Mouse (Mus musculus): ENCODE results near the gene 1700011L22Rik. TPM values are rescaled to one million over a fixed set of nuclear protein-coding genes. Genes with fewer than 3 reads are reported as not detected.
A peak's percentile ranks its signal among the peaks of the same experiment; 100 is the strongest.

The 1700011L22Rik gene
- polyA plus RNA-seq, 2 experiments, result not detected

DNA sequence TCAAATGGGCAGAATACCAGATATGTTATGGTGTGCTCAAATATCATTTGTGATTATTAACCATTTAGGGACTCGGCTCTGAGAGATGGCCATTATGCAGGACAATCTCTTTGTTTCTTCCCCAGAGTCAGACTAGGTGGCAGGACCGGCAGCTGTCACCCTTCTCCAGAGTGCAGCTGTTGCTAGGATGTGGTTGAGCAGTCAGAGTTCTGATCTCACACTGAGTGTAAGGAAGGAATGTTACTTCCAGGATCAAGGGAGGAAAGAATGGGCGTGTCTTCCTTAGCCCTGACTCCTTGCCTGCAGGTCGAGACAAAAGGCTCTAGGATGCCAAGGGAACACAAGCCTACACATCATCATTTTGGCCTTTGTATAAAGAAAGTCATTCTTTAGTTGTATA lies 21.2 kb downstream of the 1700011L22Rik start:
- no peak overlapping the region for H3K9ac ChIP-seq (ENCODE audit: low read depth, low read length, severe bottlenecking)

DNA sequence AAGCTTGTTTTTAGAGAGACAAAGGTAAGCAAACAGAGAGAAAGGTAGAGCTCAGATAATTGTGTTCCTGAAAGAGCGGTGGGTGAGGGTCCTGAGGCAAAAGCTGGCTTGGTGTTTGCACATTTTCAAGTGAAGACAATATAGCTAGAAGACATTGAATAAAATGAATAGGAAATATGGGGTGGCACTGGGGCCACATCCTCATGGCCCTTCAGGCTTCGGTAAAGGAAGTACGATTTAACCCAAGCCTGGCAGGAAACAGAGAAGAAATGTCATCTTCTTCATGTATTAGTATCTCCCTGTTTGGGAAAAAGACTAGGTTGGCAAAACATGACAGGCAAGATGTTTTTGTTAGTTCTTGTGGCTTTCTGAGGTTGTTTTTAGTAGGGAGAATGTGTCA lies 22.3 kb downstream of the 1700011L22Rik start:
- H3K27me3 ChIP-seq (ENCODE audit: control insufficient read depth, insufficient read depth, low read length), result no peaks in the 10 kb centered on the region
- H3K4me2 ChIP-seq (replicated peaks; ENCODE audit: low read depth, low read length, severe bottlenecking), result no peak overlapping the region
- H3K4me3 ChIP-seq (replicated peaks; ENCODE audit: low read length), result no peak overlapping the region
- no peaks in the 10 kb centered on the region for H3K36me3 ChIP-seq (ENCODE audit: control insufficient read depth, insufficient read depth, low read length)
- TF ChIP-seq POLR2A (IDR thresholded peaks at IDR 0.05; ENCODE audit: borderline replicate concordance, extremely low read depth, insufficient read depth, insufficient read length), result no peak
- peaks cover 4% of the 10 kb centered on the region; the same call in 1 of the 2 replicates for H3K9me3 ChIP-seq (ENCODE audit: control insufficient read depth, low read length)
- H3K27ac ChIP-seq (replicated peaks; ENCODE audit: low read depth, low read length), result no peak overlapping the region
- 88% methylated on average over 3 of the region's 3 CpGs for WGBS
- H3K9ac ChIP-seq (ENCODE audit: low read depth, low read length, severe bottlenecking), result no peak overlapping the region
- ATAC-seq (ENCODE audit: low FRiP score, low read depth) (no peak), DNase-seq (ENCODE audit: low spot score) (no peak)
- H3K4me1 ChIP-seq (ENCODE audit: control insufficient read depth, insufficient read depth, low read length), result peaks cover 10% of the 10 kb centered on the region

More for the DNA sequence above, 21.2 kb downstream of the 1700011L22Rik start:
- Histone ChIP-seq H3K36me3 (ENCODE audit: control insufficient read depth, insufficient read depth, low read length) (no peaks in the 10 kb centered on the region), H3K4me3 (replicated peaks; ENCODE audit: low read length) (no peak overlapping the region), H3K27me3 (ENCODE audit: control insufficient read depth, insufficient read depth, low read length) (no peaks in the 10 kb centered on the region), H3K9me3 (ENCODE audit: control insufficient read depth, low read length) (peaks cover 4% of the 10 kb centered on the region; the same call in 1 of the 2 replicates), H3K4me2 (replicated peaks; ENCODE audit: low read depth, low read length, severe bottlenecking) (no peak overlapping the region), H3K4me1 (ENCODE audit: control insufficient read depth, insufficient read depth, low read length) (peaks cover 7% of the 10 kb centered on the region), H3K27ac (replicated peaks; ENCODE audit: low read depth, low read length) (no peak overlapping the region)
- no peak for TF ChIP-seq POLR2A (IDR thresholded peaks at IDR 0.05; ENCODE audit: borderline replicate concordance, extremely low read depth, insufficient read depth, insufficient read length)
- ATAC-seq (ENCODE audit: low FRiP score, low read depth) (peak; percentile 77), DNase-seq (ENCODE audit: low spot score) (no peak)
- WGBS, result 78% methylated on average over 4 of the region's 4 CpGs

DNA sequence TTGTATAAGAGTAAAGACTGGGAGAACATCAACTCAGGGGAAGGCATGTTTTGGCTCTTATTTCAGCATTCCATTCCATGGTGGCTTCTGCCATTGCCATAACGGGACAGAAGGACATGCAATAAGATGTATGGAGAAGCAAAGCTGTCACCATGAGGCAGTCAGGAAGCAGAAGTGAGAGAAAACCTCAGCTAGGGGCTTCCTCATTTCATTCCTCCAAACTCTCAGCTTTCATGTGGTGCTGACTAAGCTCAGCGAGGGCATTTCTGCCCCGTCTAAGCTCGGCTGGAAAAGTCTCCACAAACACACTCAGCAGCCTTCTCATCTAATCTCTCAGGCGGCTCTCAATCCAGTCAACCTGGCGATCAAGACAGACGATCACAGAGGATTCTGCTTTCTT lies 22.8 kb downstream of the 1700011L22Rik start:
- no peak overlapping the region for H3K4me2 ChIP-seq (replicated peaks; ENCODE audit: low read depth, low read length, severe bottlenecking)
- DNase-seq (ENCODE audit: low spot score), result no peak
- TF ChIP-seq POLR2A (IDR thresholded peaks at IDR 0.05; ENCODE audit: borderline replicate concordance, extremely low read depth, insufficient read depth, insufficient read length), result no peak
- H3K27ac ChIP-seq (replicated peaks; ENCODE audit: low read depth, low read length), result no peak overlapping the region
- peaks cover 10% of the 10 kb centered on the region for H3K4me1 ChIP-seq (ENCODE audit: control insufficient read depth, insufficient read depth, low read length)
- no peaks in the 10 kb centered on the region for H3K36me3 ChIP-seq (ENCODE audit: control insufficient read depth, insufficient read depth, low read length)
- WGBS, result 74% methylated on average over 7 of the region's 7 CpGs
- no peak overlapping the region for H3K9ac ChIP-seq (ENCODE audit: low read depth, low read length, severe bottlenecking)
- H3K9me3 ChIP-seq (ENCODE audit: control insufficient read depth, low read length), result peaks cover 4% of the 10 kb centered on the region; the same call in 1 of the 2 replicates
- no peaks in the 10 kb centered on the region for H3K27me3 ChIP-seq (ENCODE audit: control insufficient read depth, insufficient read depth, low read length)
- no peak overlapping the region for H3K4me3 ChIP-seq (replicated peaks; ENCODE audit: low read length)
- ATAC-seq (ENCODE audit: low FRiP score, low read depth), result no peak

DNA sequence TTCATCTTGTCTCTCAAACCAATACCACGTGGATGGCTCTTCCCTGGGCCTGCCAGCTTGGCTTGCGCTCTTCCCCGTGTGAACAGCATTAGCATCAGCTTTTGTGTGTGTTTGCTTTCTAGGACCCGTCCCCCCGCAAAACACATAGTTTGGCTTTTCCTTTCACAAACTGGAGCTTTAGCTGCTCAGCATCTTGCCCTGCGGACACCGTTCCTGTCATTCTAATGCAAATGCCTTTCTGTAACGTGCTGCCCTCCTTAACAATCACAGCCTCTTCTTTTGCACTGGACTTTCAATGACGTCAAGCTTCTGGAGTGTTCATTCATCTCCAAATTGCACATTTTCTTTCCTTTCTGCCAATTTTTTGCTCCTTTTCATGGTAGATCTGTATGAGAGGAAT lies 24.0 kb downstream of the 1700011L22Rik start:
- Histone ChIP-seq H3K36me3 (ENCODE audit: control insufficient read depth, insufficient read depth, low read length) (no peaks in the 10 kb centered on the region), H3K4me3 (replicated peaks; ENCODE audit: low read length) (no peak overlapping the region), H3K9me3 (ENCODE audit: control insufficient read depth, low read length) (peaks cover 4% of the 10 kb centered on the region; the same call in 1 of the 2 replicates), H3K4me2 (replicated peaks; ENCODE audit: low read depth, low read length, severe bottlenecking) (no peak overlapping the region), H3K27me3 (ENCODE audit: control insufficient read depth, insufficient read depth, low read length) (no peaks in the 10 kb centered on the region), H3K4me1 (ENCODE audit: control insufficient read depth, insufficient read depth, low read length) (peaks cover 10% of the 10 kb centered on the region), H3K27ac (replicated peaks; ENCODE audit: low read depth, low read length) (no peak overlapping the region), H3K9ac (ENCODE audit: low read depth, low read length, severe bottlenecking) (no peak overlapping the region)
- WGBS, result 90% methylated on average over 9 of the region's 9 CpGs
- DNase-seq (ENCODE audit: low spot score) (no peak), ATAC-seq (ENCODE audit: low FRiP score, low read depth) (no peak)
- TF ChIP-seq POLR2A (IDR thresholded peaks at IDR 0.05; ENCODE audit: borderline replicate concordance, extremely low read depth, insufficient read depth, insufficient read length), result no peak

DNA sequence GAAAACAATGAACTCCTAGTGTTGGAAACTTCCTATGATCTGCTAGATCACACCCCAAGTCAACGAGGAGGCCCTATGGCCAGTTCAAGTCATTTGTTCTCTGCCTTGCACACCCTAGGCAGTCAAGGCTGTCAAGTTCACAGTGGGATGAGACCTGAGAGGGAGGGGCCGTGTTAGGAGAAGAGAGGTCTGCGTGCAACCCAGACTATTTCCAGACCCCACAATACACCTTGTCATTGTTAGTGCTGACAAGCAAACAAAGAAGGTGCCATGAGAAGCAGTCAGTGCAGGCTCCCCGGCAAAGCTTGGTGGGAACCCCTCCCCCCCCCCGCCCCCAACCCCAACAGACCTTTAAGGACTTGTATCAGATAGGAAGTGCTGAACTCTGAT lies 25.6 kb downstream of the 1700011L22Rik start:
- Histone ChIP-seq H3K4me2 (replicated peaks; ENCODE audit: low read depth, low read length, severe bottlenecking) (no peak overlapping the region), H3K4me1 (ENCODE audit: control insufficient read depth, insufficient read depth, low read length) (peaks cover 10% of the 10 kb centered on the region), H3K9me3 (ENCODE audit: control insufficient read depth, low read length) (peaks cover 4% of the 10 kb centered on the region; the same call in 1 of the 2 replicates), H3K27me3 (ENCODE audit: control insufficient read depth, insufficient read depth, low read length) (no peaks in the 10 kb centered on the region), H3K9ac (ENCODE audit: low read depth, low read length, severe bottlenecking) (no peak overlapping the region), H3K27ac (replicated peaks; ENCODE audit: low read depth, low read length) (peak overlapping the region; percentile 53; the same call in 1 of the 2 replicates), H3K36me3 (ENCODE audit: control insufficient read depth, insufficient read depth, low read length) (no peaks in the 10 kb centered on the region), H3K4me3 (replicated peaks; ENCODE audit: low read length) (no peak overlapping the region)
- DNase-seq (ENCODE audit: low spot score) (no peak), ATAC-seq (ENCODE audit: low FRiP score, low read depth) (no peak)
- 73% methylated on average over 5 of the region's 5 CpGs for WGBS
- TF ChIP-seq POLR2A (IDR thresholded peaks at IDR 0.05; ENCODE audit: borderline replicate concordance, extremely low read depth, insufficient read depth, insufficient read length), result no peak
